Mouse (Mus musculus): ENCODE results near the gene Fkbp14. TPM values are rescaled to one million over a fixed set of nuclear protein-coding genes. Genes with fewer than 3 reads are reported as not detected.
A peak's percentile ranks its signal among the peaks of the same experiment; 100 is the strongest.

Gene Fkbp14
- polyA plus RNA-seq, 1 experiment = 5.7 TPM

GRCm38 (mm10) chr6:54595330-54595878 is 1.7 kb downstream of the Fkbp14 start:
- Histone ChIP-seq H3K4me1 (ENCODE audit: control insufficient read depth, insufficient read depth, insufficient read length, low read length) (peaks cover 7% of the 10 kb centered on the region; the same call in 1 of the 2 replicates), H3K4me3 (ENCODE audit: insufficient read depth, low read depth, low read length) (peak overlapping the region; percentile 88), H3K27ac (replicated peaks; ENCODE audit: low read depth, low read length) (peak overlapping the region; percentile 16)

GRCm38 (mm10) chr6:54594469-54595329 is 2.4 kb downstream of the Fkbp14 start, which contains the start of gene Plekha8:
Plekha8 (plus strand) TSS chr6:54595111.
- H3K27ac ChIP-seq (replicated peaks; ENCODE audit: low read depth, low read length) = peak within 1 kb of the TSS; percentile 16

GRCm38 (mm10) chr6:54593766-54594468 is 3.2 kb downstream of the Fkbp14 start:
- peaks cover 7% of the 10 kb centered on the region; the same call in 1 of the 2 replicates for H3K4me1 ChIP-seq (ENCODE audit: control insufficient read depth, insufficient read depth, insufficient read length, low read length)
- peak overlapping the region; percentile 33 for H3K4me3 ChIP-seq (ENCODE audit: insufficient read depth, low read depth, low read length)
- 0 out of 2 replicates have a peak overlapping the region, but pooled peaks have one; percentile 20 for H3K27ac ChIP-seq (replicated peaks; ENCODE audit: low read depth, low read length)

More at GRCm38 (mm10) chr6:54594469-54595329, 2.4 kb downstream of the Fkbp14 start, which contains the start of gene Plekha8:
- Histone ChIP-seq H3K4me3 (ENCODE audit: insufficient read depth, low read depth, low read length) (peak within 1 kb of the TSS; percentile 88), H3K4me1 (ENCODE audit: control insufficient read depth, insufficient read depth, insufficient read length, low read length) (peaks cover 7% of the 10 kb centered on the region; the same call in 1 of the 2 replicates)

- Histone ChIP-seq H3K27ac (replicated peaks; ENCODE audit: low read depth, low read length) (peak overlapping the region; percentile 82), H3K4me1 (ENCODE audit: control insufficient read depth, insufficient read depth, insufficient read length, low read length) (peaks cover 7% of the 10 kb centered on the region; the same call in 1 of the 2 replicates), H3K4me3 (ENCODE audit: insufficient read depth, low read depth, low read length) (peak overlapping the region; percentile 91)
Measured at GRCm38 (mm10) chr6:54592938-54593535, 4.1 kb downstream of the Fkbp14 start.

- Histone ChIP-seq H3K4me1 (ENCODE audit: control insufficient read depth, insufficient read depth, insufficient read length, low read length) (peaks cover 7% of the 10 kb centered on the region; the same call in 1 of the 2 replicates), H3K4me3 (ENCODE audit: insufficient read depth, low read depth, low read length) (0 out of 2 replicates have a peak overlapping the region, but pooled peaks have one; percentile 6), H3K27ac (replicated peaks; ENCODE audit: low read depth, low read length) (no peak overlapping the region)
Measured at GRCm38 (mm10) chr6:54591778-54592177, 5.3 kb downstream of the Fkbp14 start.

GRCm38 (mm10) chr6:54590691-54591090 is 6.4 kb downstream of the Fkbp14 start:
- H3K4me1 ChIP-seq (ENCODE audit: control insufficient read depth, insufficient read depth, insufficient read length, low read length) = peaks cover 7% of the 10 kb centered on the region; the same call in 1 of the 2 replicates
- H3K4me3 ChIP-seq (ENCODE audit: insufficient read depth, low read depth, low read length) = no peak overlapping the region
- H3K27ac ChIP-seq (replicated peaks; ENCODE audit: low read depth, low read length) = no peak overlapping the region

GRCm38 (mm10) chr6:54588212-54588611 is 8.9 kb downstream of the Fkbp14 start:
- H3K27ac ChIP-seq (replicated peaks; ENCODE audit: low read depth, low read length) = no peak overlapping the region
- H3K4me1 ChIP-seq (ENCODE audit: control insufficient read depth, insufficient read depth, insufficient read length, low read length) = peaks cover 7% of the 10 kb centered on the region; the same call in 1 of the 2 replicates
- H3K4me3 ChIP-seq (ENCODE audit: insufficient read depth, low read depth, low read length) = no peak overlapping the region

- peaks cover 7% of the 10 kb centered on the region; the same call in 1 of the 2 replicates for H3K4me1 ChIP-seq (ENCODE audit: control insufficient read depth, insufficient read depth, insufficient read length, low read length)
- no peak overlapping the region for H3K27ac ChIP-seq (replicated peaks; ENCODE audit: low read depth, low read length)
- H3K4me3 ChIP-seq (ENCODE audit: insufficient read depth, low read depth, low read length) = no peak overlapping the region
Measured at GRCm38 (mm10) chr6:54587683-54588082, 9.4 kb downstream of the Fkbp14 start.

- H3K4me1 ChIP-seq (ENCODE audit: control insufficient read depth, insufficient read depth, insufficient read length, low read length) = peaks cover 6% of the 10 kb centered on the region; the same call in 1 of the 2 replicates
- H3K4me3 ChIP-seq (ENCODE audit: insufficient read depth, low read depth, low read length) = no peak overlapping the region
- H3K27ac ChIP-seq (replicated peaks; ENCODE audit: low read depth, low read length) = no peak overlapping the region
Measured at GRCm38 (mm10) chr6:54586911-54587310, 10.2 kb downstream of the Fkbp14 start.

- Histone ChIP-seq H3K4me3 (ENCODE audit: insufficient read depth, low read depth, low read length) (no peak overlapping the region), H3K27ac (replicated peaks; ENCODE audit: low read depth, low read length) (no peak overlapping the region), H3K4me1 (ENCODE audit: control insufficient read depth, insufficient read depth, insufficient read length, low read length) (no peaks in the 10 kb centered on the region)
Measured at GRCm38 (mm10) chr6:54586175-54586574, 10.9 kb downstream of the Fkbp14 start.

- Histone ChIP-seq H3K4me3 (ENCODE audit: insufficient read depth, low read depth, low read length) (no peak overlapping the region), H3K4me1 (ENCODE audit: control insufficient read depth, insufficient read depth, insufficient read length, low read length) (no peaks in the 10 kb centered on the region), H3K27ac (replicated peaks; ENCODE audit: low read depth, low read length) (no peak overlapping the region)
Measured at GRCm38 (mm10) chr6:54573218-54573955, 23.7 kb downstream of the Fkbp14 start.

- Histone ChIP-seq H3K27ac (replicated peaks; ENCODE audit: low read depth, low read length) (no peak overlapping the region), H3K4me1 (ENCODE audit: control insufficient read depth, insufficient read depth, insufficient read length, low read length) (no peaks in the 10 kb centered on the region; the same call in 1 of the 2 replicates), H3K4me3 (ENCODE audit: insufficient read depth, low read depth, low read length) (no peak overlapping the region)
Measured at GRCm38 (mm10) chr6:54569776-54570175, 27.3 kb downstream of the Fkbp14 start.

- Histone ChIP-seq H3K27ac (replicated peaks; ENCODE audit: low read depth, low read length) (no peak overlapping the region), H3K4me1 (ENCODE audit: control insufficient read depth, insufficient read depth, insufficient read length, low read length) (no peaks in the 10 kb centered on the region; the same call in 1 of the 2 replicates), H3K4me3 (ENCODE audit: insufficient read depth, low read depth, low read length) (peak overlapping the region; percentile 59)
Measured at GRCm38 (mm10) chr6:54566546-54566919, 30.6 kb downstream of the Fkbp14 start.
